18 mouse cellular contexts compared by ENCODE assay signal in genomic region chr4:141024052-141024451, GRCm38 (mm10). TPM values are rescaled to one million over a fixed set of nuclear protein-coding genes. Genes with fewer than 3 reads are reported as not detected.
DNase-seq lines count a peak whose midpoint lies in the region; ATAC-seq and TF ChIP-seq lines count a peak whose summit lies in the region.
"Had no signal": no experiment of that assay in that cellular context is flagged by ENCODE, and none has a peak within 500 bp of the region (broad histone marks: within the 10 kb centered on the region; RNA-seq: fewer than 3 reads in every experiment).

No protein-coding gene starts in this region.

- H3K4me2 ChIP-seq in embryonic facial prominence, embryonic 12.5 days (replicated peaks), result no peak overlapping the region
- no peak overlapping the region for H3K4me2 ChIP-seq in kidney, postnatal 0 days (ENCODE audit: low read length)
- no peak overlapping the region for H3K4me2 ChIP-seq in limb, embryonic 15.5 days
- no peak overlapping the region for H3K4me2 ChIP-seq in stomach, embryonic 15.5 days
- H3K4me2 ChIP-seq: hindbrain, embryonic 13.5 days; limb, embryonic 13.5 days had no signal

- H3K9me3 ChIP-seq in embryonic facial prominence, embryonic 12.5 days, result no peaks in the 10 kb centered on the region
- no peaks in the 10 kb centered on the region for H3K9me3 ChIP-seq in embryonic facial prominence, embryonic 10.5 days
- no peaks in the 10 kb centered on the region for H3K9me3 ChIP-seq in kidney, postnatal 0 days (replicated peaks; ENCODE audit: low read length)
- H3K9me3 ChIP-seq in limb, embryonic 15.5 days, result no peaks in the 10 kb centered on the region
- no peaks in the 10 kb centered on the region for H3K9me3 ChIP-seq in stomach, embryonic 15.5 days
- H3K9me3 ChIP-seq: forebrain, embryonic 10.5 days; hindbrain, embryonic 13.5 days; limb, embryonic 13.5 days had no signal

- 69% methylated on average over 9 of the region's 9 CpGs for WGBS in embryonic facial prominence, embryonic 12.5 days
- 83% methylated on average over 9 of the region's 9 CpGs for WGBS in embryonic facial prominence, embryonic 10.5 days
- WGBS in kidney, postnatal 0 days, result 57% methylated on average over 9 of the region's 9 CpGs
- WGBS in limb, embryonic 15.5 days, result 52% methylated on average over 9 of the region's 9 CpGs
- WGBS in stomach, embryonic 15.5 days, result 43% methylated on average over 9 of the region's 9 CpGs

- no peak overlapping the region for H3K4me3 ChIP-seq in embryonic facial prominence, embryonic 12.5 days
- no peak overlapping the region for H3K4me3 ChIP-seq in embryonic facial prominence, embryonic 10.5 days
- H3K4me3 ChIP-seq in kidney, postnatal 0 days (replicated peaks; ENCODE audit: low read depth, low read length), result no peak overlapping the region
- H3K4me3 ChIP-seq in limb, embryonic 15.5 days, result no peak overlapping the region
- no peak overlapping the region for H3K4me3 ChIP-seq in stomach, embryonic 15.5 days (replicated peaks)
- H3K4me3 ChIP-seq: forebrain, embryonic 10.5 days; hindbrain, embryonic 13.5 days; left cerebral cortex, adult 2 months; limb, embryonic 13.5 days had no signal

- no peak overlapping the region for H3K9ac ChIP-seq in embryonic facial prominence, embryonic 12.5 days
- H3K9ac ChIP-seq in kidney, postnatal 0 days (ENCODE audit: low read depth, low read length), result no peak overlapping the region
- no peak overlapping the region for H3K9ac ChIP-seq in limb, embryonic 15.5 days
- no peak overlapping the region for H3K9ac ChIP-seq in stomach, embryonic 15.5 days
- H3K9ac ChIP-seq: hindbrain, embryonic 13.5 days; limb, embryonic 13.5 days had no signal

- 0 out of 2 replicates have a peak overlapping the region, but pooled peaks have one; percentile 36 for H3K27ac ChIP-seq in embryonic facial prominence, embryonic 12.5 days
- H3K27ac ChIP-seq in embryonic facial prominence, embryonic 10.5 days (replicated peaks), result no peak overlapping the region
- H3K27ac ChIP-seq in kidney, postnatal 0 days, result no peak overlapping the region
- peak overlapping the region; percentile 61; the same call in 1 of the 2 replicates for H3K27ac ChIP-seq in limb, embryonic 15.5 days
- H3K27ac ChIP-seq in stomach, embryonic 15.5 days, result peak overlapping the region; percentile 46; the same call in 1 of the 2 replicates
- H3K27ac ChIP-seq: forebrain, embryonic 10.5 days; hindbrain, embryonic 13.5 days; left cerebral cortex, adult 2 months; limb, embryonic 13.5 days had no signal

- H3K4me1 ChIP-seq in embryonic facial prominence, embryonic 12.5 days, result peaks cover 31% of the 10 kb centered on the region
- H3K4me1 ChIP-seq in embryonic facial prominence, embryonic 10.5 days, result peaks cover 35% of the 10 kb centered on the region
- H3K4me1 ChIP-seq in kidney, postnatal 0 days (replicated peaks; ENCODE audit: insufficient read depth, low read length), result peaks cover 9% of the 10 kb centered on the region; the same call in 1 of the 2 replicates
- peaks cover 39% of the 10 kb centered on the region for H3K4me1 ChIP-seq in limb, embryonic 15.5 days
- peaks cover 34% of the 10 kb centered on the region for H3K4me1 ChIP-seq in stomach, embryonic 15.5 days

- DNase-seq in embryonic facial prominence, embryonic 10.5 days (ENCODE audit: low spot score), result no peak
- peak; percentile 49 for DNase-seq in kidney, postnatal 0 days (ENCODE audit: low spot score)
- DNase-seq in kidney, postnatal 14 days, result no peak
- no peak for DNase-seq in thymus, adult 18-20 months
- DNase-seq in adrenal gland, postnatal 14 days, result no peak
- DNase-seq: adrenal gland, postnatal 10 days; cerebellum, postnatal 14 days; gastrocnemius, postnatal 36 days; heart, postnatal 10 days had no signal

- no peaks in the 10 kb centered on the region for H3K27me3 ChIP-seq in embryonic facial prominence, embryonic 12.5 days
- no peaks in the 10 kb centered on the region for H3K27me3 ChIP-seq in embryonic facial prominence, embryonic 10.5 days (replicated peaks; ENCODE audit: low read depth, poor library complexity, severe bottlenecking)
- H3K27me3 ChIP-seq in kidney, postnatal 0 days (ENCODE audit: insufficient read depth, low read length), result no peaks in the 10 kb centered on the region
- no peaks in the 10 kb centered on the region for H3K27me3 ChIP-seq in limb, embryonic 15.5 days
- H3K27me3 ChIP-seq in stomach, embryonic 15.5 days (replicated peaks), result no peaks in the 10 kb centered on the region
- H3K27me3 ChIP-seq: hindbrain, embryonic 13.5 days; limb, embryonic 13.5 days had no signal

- no peak for ATAC-seq in embryonic facial prominence, embryonic 12.5 days (ENCODE audit: insufficient number of reproducible peaks, insufficient read depth, low FRiP score, low TSS enrichment)
- no peak for ATAC-seq in kidney, postnatal 0 days (replicated peaks; ENCODE audit: low FRiP score, low read depth)
- ATAC-seq in limb, embryonic 15.5 days (ENCODE audit: insufficient number of reproducible peaks, low FRiP score, low TSS enrichment, low read depth), result no peak
- no peak for ATAC-seq in stomach, embryonic 15.5 days (ENCODE audit: insufficient read depth, low FRiP score, low read depth)
- ATAC-seq: intestine, embryonic 16.5 days had no signal

- TF ChIP-seq CTCF in kidney, postnatal 0 days (IDR thresholded peaks at IDR 0.05; ENCODE audit: low read depth), result no peak

- H3K36me3 ChIP-seq in embryonic facial prominence, embryonic 12.5 days, result peaks cover 35% of the 10 kb centered on the region
- peaks cover 88% of the 10 kb centered on the region for H3K36me3 ChIP-seq in embryonic facial prominence, embryonic 10.5 days (replicated peaks)
- peaks cover 32% of the 10 kb centered on the region; the same call in 1 of the 2 replicates for H3K36me3 ChIP-seq in kidney, postnatal 0 days (ENCODE audit: insufficient read depth, low read length)
- peaks cover 38% of the 10 kb centered on the region for H3K36me3 ChIP-seq in limb, embryonic 15.5 days
- peaks cover 10% of the 10 kb centered on the region; the same call in 1 of the 2 replicates for H3K36me3 ChIP-seq in stomach, embryonic 15.5 days

RNA-seq across cellular contexts. Expression of gene Mfap2, which starts 13.8 kb away (rescaled TPM):
- 646 and 656 TPM in 2 replicates for polyA plus RNA-seq in embryonic facial prominence, embryonic 12.5 days (2016; fragmentation: Nextera tagmentation; extraction: Ambion mirVana)
- polyA plus RNA-seq in embryonic facial prominence, embryonic 10.5 days (2016; fragmentation: Nextera tagmentation; extraction: Ambion mirVana), result 399 and 480 TPM in 2 replicates
- polyA plus RNA-seq in kidney, postnatal 0 days (2015; fragmentation: Nextera tagmentation; extraction: Ambion mirVana), result 330 and 339 TPM in 2 replicates
- polyA plus RNA-seq in limb, embryonic 15.5 days (2015; fragmentation: Nextera tagmentation; extraction: Ambion mirVana), result 958 and 1,066 TPM in 2 replicates
- 418 and 436 TPM in 2 replicates for polyA plus RNA-seq in stomach, embryonic 15.5 days (2015; fragmentation: Nextera tagmentation; extraction: Ambion mirVana)
- 26.0 and 28.6 TPM in 2 replicates for total RNA-seq in adrenal gland, postnatal 14 days (2021)
- total RNA-seq: monocyte, adult 5-6 weeks had no signal

RNA-seq across cellular contexts. Expression of gene Crocc, which starts 36.3 kb away (rescaled TPM):
- polyA plus RNA-seq in embryonic facial prominence, embryonic 12.5 days (2016; fragmentation: Nextera tagmentation; extraction: Ambion mirVana), result 13.2 TPM in 2 replicates
- polyA plus RNA-seq in embryonic facial prominence, embryonic 10.5 days (2016; fragmentation: Nextera tagmentation; extraction: Ambion mirVana), result 11.0 and 11.3 TPM in 2 replicates
- polyA plus RNA-seq in kidney, postnatal 0 days (2015; fragmentation: Nextera tagmentation; extraction: Ambion mirVana), result 5.9 and 7.8 TPM in 2 replicates
- polyA plus RNA-seq in limb, embryonic 15.5 days (2015; fragmentation: Nextera tagmentation; extraction: Ambion mirVana), result 4.0 and 5.8 TPM in 2 replicates
- 4.2 and 5.9 TPM in 2 replicates for polyA plus RNA-seq in stomach, embryonic 15.5 days (2015; fragmentation: Nextera tagmentation; extraction: Ambion mirVana)
- total RNA-seq in adrenal gland, postnatal 14 days (2021), result 7.1 and 9.8 TPM in 2 replicates

RNA-seq across cellular contexts. Expression of gene Atp13a2, which starts 37.4 kb away (rescaled TPM):
- 56.1 and 63.3 TPM in 2 replicates for polyA plus RNA-seq in embryonic facial prominence, embryonic 12.5 days (2016; fragmentation: Nextera tagmentation; extraction: Ambion mirVana)
- polyA plus RNA-seq in embryonic facial prominence, embryonic 10.5 days (2016; fragmentation: Nextera tagmentation; extraction: Ambion mirVana), result 42.4 and 43.2 TPM in 2 replicates
- 30.6 and 31.9 TPM in 2 replicates for polyA plus RNA-seq in kidney, postnatal 0 days (2015; fragmentation: Nextera tagmentation; extraction: Ambion mirVana)
- polyA plus RNA-seq in limb, embryonic 15.5 days (2015; fragmentation: Nextera tagmentation; extraction: Ambion mirVana), result 37.3 and 41.0 TPM in 2 replicates
- 42.7 and 45.9 TPM in 2 replicates for polyA plus RNA-seq in stomach, embryonic 15.5 days (2015; fragmentation: Nextera tagmentation; extraction: Ambion mirVana)
- total RNA-seq in adrenal gland, postnatal 14 days (2021), result 28.7 and 37.1 TPM in 2 replicates

RNA-seq across cellular contexts. Expression of gene Necap2, which starts 54.1 kb away (rescaled TPM):
- 79.8 and 84.5 TPM in 2 replicates for polyA plus RNA-seq in embryonic facial prominence, embryonic 12.5 days (2016; fragmentation: Nextera tagmentation; extraction: Ambion mirVana)
- polyA plus RNA-seq in embryonic facial prominence, embryonic 10.5 days (2016; fragmentation: Nextera tagmentation; extraction: Ambion mirVana), result 65.6 and 69.4 TPM in 2 replicates
- 87.6 and 93.1 TPM in 2 replicates for polyA plus RNA-seq in kidney, postnatal 0 days (2015; fragmentation: Nextera tagmentation; extraction: Ambion mirVana)
- polyA plus RNA-seq in limb, embryonic 15.5 days (2015; fragmentation: Nextera tagmentation; extraction: Ambion mirVana), result 95.8 and 104 TPM in 2 replicates
- polyA plus RNA-seq in stomach, embryonic 15.5 days (2015; fragmentation: Nextera tagmentation; extraction: Ambion mirVana), result 81.4 and 82.0 TPM in 2 replicates
- total RNA-seq in adrenal gland, postnatal 14 days (2021), result 45.5 and 56.4 TPM in 2 replicates

Comparison
In these comparisons a context has a peak if more than half of its experiments do, and no peak if none do; other contexts are left out.
1. H3K27ac ChIP-seq: peak in embryonic facial prominence, embryonic 12.5 days (single experiment), limb, embryonic 15.5 days (single experiment) and stomach, embryonic 15.5 days (single experiment); none in embryonic facial prominence, embryonic 10.5 days (single experiment) and kidney, postnatal 0 days (single experiment).